Mouse (Mus musculus): ENCODE measurements around the gene Ankzf1. TPM values are rescaled to one million over a fixed set of nuclear protein-coding genes. Genes with fewer than 3 reads are reported as not detected.

The Ankzf1 gene
- polyA plus RNA-seq (2012) = 14.3 and 16.1 TPM in 2 replicates

DNA sequence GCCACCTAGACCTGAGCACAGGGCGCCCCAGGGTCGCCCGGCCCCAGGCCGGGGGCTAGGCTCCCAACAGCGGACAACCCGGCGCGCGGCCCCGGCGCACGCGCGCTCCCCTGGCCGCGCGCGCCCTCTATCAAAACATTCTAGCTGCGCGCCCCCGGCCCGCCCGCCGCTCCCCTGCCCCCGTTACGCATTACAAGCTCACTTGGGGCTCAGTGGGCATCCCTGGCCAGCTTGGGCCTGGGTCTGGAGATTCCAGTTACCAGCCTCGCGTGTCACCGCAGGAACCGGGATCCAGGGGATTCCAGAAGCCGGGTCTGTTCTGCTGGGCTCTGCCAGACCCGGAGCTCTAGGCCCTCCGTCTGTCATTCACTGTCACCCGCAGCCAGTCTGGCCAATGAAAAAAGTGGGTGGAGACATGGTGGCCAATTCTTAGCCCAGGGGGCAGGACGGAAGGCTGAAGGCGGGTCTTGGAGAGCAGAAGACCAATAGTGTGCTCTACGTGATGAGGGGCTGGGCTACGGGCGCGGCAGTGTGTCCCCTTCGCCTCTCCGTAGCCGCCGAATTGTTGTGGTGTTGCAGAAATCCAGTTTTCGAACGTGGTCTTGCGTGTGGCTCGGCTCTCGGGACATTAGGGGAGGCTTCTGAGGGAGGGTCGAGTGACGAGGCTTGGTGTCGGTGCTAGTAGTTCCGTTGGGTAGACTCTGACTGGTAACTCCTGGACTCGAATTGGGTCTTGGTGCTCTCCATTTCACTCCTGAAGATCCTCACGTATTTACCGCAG, at the start of gene Ankzf1, which contains the start of gene Atg9a:
Gene Ankzf1, plus strand, starts transcription at position 530 of the 781 bp plus-strand sequence.
Gene Atg9a, minus strand, starts transcription at position 575 of the 781 bp plus-strand sequence.
- TF ChIP-seq GATA1 (IDR thresholded peaks at IDR 0.05; ENCODE audit: low read length) = no peak

DNA sequence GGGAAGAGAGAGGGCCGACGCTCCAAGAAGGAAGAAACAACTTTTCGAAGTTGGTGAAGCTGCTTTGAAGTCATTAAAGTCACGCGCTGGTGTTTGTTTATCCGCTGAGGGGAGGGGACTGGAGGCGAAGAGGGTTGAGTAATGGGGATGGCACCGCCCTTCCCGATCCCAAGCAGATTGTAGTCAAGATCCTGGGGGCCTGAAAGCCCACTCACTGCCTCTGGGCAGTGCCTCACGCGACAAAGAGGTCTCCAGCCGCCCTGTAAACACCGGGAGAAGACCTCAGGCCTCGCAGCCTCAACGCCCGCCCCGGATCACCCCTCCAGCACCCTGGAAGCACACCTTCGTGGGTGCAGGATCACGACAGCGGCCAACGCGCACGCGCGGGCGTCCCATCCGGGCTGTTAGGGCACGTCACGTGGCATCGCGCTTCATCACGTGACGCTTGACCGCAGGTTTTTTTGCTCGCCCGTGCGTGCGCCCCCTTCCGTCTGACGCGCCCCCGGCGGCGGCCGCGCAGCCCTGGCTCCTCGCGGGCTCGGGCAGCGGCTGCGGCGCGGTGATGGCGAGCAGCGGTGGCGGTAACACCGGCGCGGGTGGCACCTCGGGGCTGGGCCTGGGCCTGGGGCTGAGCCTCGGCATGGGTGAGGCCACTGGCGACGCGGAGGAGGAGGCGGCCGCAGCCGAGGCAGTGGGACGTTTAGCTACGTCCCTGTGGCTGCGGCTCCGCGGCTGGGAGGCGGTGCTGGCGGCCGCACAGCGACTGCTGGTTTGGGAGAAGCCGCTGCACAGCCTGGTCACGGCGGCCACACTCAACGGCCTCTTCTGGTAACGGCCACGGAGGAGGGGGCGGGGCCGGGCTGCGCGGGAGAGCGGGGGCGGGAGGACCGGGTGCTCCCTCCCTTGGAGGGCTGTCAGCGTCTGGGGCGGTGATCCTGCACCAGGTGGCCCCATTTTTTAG, 49.4 kb upstream of the Ankzf1 start, which contains the start of the genes Cnppd1 and Retreg2:
Gene Cnppd1, minus strand, starts transcription at position 411 of the 961 bp plus-strand sequence.
Gene Retreg2, plus strand, starts transcription at position 478 of the 961 bp plus-strand sequence.
- no peak for TF ChIP-seq GATA1 (IDR thresholded peaks at IDR 0.05; ENCODE audit: low read length)

DNA sequence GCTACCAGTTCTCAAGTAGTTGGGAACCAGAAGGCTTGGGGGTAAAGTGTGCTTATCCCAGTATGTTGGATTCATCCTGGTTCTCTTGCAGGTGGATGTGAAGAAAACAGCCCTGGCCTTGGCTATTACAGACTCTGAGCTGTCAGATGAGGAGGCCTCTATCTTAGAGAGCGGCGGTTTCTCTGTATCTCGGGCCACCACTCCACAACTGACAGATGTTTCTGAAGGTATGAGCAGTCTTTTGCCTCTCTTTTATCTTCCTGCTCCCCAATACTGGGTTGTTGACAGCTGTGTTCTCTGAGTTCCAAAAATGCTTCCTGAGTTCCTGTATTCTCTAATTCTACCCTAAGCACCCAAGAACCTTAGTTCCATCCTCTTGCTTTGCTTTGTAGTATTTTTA, 46.4 kb upstream of the Ankzf1 start:
- TF ChIP-seq GATA1 (IDR thresholded peaks at IDR 0.05; ENCODE audit: low read length) = no peak

DNA sequence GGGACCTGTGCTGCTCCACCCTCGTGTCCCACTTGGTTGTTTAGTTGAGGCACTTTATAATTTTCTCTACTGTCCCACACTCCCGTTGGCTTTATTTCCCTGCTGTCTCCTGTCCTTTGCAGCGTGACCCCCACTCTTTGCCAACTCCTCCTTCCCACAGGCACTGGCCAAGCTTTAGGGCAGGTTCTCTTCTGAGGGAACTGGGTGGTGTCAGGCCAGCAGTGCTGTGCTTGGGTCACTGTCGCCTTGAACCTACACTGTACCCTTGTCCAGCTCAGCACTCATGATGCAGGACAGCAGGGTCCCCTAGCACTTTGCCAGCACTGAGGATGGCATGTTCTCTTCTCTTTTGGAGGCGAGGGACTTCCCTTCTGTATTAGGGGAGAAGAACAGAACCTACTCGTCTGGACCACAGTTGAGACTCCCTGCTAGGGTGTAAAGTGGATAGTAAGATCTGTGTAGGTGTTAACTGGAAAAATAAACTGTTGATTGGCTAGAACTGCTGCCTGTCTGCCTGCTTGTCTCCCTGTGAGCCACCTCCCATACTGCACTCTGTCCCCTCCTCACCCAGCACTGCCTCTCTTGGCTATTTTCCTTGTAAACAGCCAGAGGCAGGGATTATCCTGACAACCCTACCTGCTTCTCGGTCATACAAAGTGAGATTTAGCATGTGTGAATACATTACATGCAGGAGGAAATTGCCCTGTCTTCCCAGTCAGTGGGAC, 44.4 kb upstream of the Ankzf1 start:
- no peak for TF ChIP-seq GATA1 (IDR thresholded peaks at IDR 0.05; ENCODE audit: low read length)

DNA sequence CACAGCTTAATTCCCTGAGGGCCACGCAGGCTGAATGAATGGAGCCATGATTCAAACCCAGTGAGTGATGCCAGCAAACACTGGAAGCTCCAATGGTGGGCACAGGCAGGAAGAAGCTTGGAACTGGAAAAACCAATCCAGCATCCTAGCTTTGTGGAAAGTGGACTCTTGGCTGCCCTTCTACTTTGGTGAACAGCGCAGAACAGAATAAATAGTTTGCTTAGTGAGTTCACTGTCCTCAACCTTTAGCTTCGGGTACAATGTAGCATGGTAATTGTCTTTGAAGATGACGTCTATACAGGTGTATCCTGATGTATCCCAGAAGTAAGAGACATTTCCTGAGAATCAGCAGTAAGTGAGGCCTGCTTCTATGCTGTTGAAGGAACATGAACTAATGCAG, 43.2 kb upstream of the Ankzf1 start:
- TF ChIP-seq GATA1 (IDR thresholded peaks at IDR 0.05; ENCODE audit: low read length) = no peak

DNA sequence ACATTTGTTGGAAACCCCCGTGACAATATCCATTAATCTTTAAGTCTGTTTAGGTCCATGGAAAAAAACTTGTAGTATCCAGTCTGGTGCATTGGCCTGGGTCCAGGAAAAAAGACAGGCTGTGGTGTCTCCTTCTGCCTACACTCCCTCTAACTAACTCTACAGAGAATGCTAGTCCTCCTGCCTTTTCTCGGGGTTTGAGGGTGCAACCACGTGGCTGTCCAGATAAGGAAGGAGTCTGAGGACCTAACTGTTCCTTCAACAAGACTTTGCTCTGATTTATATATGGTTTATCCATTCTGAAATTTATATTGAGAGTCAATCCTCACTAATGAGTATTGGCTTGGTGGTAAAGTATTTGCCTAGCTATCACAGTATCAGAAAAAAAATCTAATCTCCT, 36.1 kb upstream of the Ankzf1 start:
- no peak for TF ChIP-seq GATA1 (IDR thresholded peaks at IDR 0.05; ENCODE audit: low read length)

DNA sequence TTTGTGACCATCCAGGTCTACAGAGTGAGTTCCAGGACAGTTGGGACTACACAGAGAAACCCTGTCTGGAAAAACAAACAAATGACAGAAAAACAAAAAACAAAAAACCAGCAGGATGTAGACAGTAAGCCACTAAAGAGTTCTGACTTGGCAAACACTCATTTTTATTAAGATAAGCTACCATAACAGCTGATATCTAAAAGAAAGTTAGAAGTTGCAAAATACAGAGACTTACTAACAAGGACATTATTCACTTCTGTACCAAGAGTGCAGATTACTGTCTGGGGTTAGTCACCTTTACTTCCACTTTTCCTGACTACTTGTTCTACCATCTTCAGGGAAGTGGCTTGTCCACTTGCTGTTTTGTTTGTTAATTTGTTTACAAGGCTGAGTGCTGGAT, 33.0 kb upstream of the Ankzf1 start:
- TF ChIP-seq GATA1 (IDR thresholded peaks at IDR 0.05; ENCODE audit: low read length) = no peak

DNA sequence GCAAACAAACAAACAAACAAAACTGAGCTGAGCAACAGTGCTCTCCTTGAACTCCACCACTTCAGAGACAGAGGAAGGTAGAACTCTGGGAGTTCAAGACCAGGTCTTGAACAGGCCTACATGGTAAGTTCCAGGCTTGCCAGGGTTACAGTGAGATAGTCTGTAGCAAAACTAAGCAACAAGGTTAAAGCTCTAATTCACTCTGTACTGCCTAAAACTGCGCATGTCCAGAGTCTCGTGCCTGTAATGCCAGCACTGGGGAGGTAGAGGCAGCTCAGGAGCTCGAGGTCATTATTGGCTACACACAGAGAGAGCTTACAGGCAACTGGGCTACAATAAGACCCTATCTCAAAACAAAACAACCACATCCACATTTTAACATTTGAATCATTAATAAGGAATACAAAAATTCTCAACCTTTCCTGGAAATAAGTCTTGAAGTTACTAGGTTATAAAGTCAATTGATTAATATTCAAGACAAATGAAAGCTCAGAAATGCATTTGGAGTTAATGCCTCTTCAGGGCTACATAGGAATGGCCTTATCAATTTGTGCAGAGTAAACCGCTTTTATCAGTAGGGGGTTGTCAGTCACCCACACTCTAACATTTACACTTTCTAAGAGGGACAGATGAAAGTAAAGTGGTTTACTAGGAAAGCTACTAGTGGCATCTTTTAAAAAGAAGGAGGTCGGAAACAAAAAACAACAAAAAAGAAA, 32.3 kb upstream of the Ankzf1 start:
- peak; percentile 82 for TF ChIP-seq GATA1 (IDR thresholded peaks at IDR 0.05; ENCODE audit: low read length)

DNA sequence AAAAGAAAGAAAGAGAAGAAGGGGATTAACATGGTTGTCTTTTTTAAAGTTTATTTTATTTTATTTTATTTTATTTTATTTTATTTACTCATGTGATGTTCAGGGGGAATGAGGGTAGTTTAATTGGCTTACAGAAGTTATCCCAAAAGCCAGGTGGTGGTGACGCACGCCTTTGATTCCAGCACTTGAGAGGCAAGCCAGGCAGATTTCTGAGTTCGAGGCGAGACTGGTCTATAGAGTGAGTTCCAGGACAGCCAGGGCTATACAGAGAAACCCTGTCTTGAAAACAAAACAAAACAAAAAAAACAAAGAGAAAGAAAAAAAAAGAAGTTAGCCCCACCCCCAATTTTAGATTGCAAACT, 31.7 kb upstream of the Ankzf1 start:
- TF ChIP-seq GATA1 (IDR thresholded peaks at IDR 0.05; ENCODE audit: low read length) = no peak

DNA sequence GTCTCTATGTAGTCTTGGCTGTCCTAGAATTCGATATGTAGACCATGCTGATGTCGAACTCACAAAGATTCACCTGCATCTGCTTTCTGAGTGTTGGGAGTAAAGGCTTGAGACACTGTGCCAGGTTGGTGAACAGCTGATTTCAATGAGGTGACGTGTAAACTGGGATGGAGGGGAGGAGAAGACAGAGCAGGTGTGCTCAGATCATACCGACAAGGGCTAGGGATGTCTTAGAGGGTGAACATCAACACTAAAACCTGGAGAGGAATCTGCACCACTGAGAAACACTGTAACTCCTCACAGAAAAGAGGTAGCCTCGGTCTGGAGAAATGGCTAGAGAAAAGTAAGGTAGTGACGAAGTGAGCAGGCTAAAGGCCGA, 23.9 kb upstream of the Ankzf1 start:
- no peak for TF ChIP-seq GATA1 (IDR thresholded peaks at IDR 0.05; ENCODE audit: low read length)

DNA sequence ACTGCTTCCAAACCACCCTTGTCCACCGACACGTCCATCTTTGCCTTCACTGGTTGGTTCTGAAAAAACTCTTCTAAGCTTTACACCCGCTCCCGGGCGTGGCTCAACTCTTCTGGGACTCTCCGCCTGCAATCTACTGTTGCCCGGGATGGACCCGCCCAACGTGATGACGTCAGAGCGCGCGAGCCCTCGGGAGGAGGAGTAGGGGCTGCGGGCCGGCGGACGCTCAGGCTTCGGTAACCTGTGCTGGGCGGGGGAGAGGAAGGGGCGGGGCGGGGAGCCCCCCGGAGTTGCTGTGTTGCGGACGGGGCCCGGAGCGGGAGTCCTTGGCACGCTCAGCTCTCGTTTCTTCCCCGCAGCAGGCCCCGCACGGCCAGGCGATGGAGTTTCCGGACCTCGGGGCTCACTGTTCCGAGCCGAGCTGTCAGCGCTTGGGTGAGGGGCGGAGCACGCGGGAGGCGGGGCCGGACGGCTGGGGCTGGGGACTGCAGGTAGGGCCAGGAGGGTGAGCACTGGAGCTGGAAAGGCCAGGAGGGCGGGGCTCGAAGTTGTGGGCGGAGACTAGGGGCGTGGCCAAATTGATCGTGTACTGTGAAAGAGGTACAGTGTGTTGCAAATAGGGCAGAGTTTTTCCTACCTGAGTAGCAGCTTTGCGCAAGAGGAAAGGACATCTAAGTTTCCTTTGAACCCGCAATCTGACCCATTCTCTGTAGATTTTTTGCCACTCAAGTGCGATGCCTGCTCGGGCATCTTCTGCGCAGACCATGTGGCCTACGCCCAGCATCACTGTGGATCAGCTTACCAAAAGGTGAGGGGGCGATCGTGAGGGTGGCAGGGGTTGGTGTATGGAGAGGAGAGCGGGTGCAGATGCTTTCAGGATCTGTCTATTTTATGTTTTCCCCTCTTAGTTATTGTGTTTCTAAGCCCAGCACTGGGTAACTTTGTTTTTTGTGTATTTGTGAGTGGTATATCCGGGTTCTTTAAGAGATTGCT, 23.2 kb upstream of the Ankzf1 start, which contains the start of gene Zfand2b:
Gene Zfand2b, plus strand, starts transcription at position 175 of the 993 bp plus-strand sequence.
- no peak for TF ChIP-seq GATA1 (IDR thresholded peaks at IDR 0.05; ENCODE audit: low read length)

DNA sequence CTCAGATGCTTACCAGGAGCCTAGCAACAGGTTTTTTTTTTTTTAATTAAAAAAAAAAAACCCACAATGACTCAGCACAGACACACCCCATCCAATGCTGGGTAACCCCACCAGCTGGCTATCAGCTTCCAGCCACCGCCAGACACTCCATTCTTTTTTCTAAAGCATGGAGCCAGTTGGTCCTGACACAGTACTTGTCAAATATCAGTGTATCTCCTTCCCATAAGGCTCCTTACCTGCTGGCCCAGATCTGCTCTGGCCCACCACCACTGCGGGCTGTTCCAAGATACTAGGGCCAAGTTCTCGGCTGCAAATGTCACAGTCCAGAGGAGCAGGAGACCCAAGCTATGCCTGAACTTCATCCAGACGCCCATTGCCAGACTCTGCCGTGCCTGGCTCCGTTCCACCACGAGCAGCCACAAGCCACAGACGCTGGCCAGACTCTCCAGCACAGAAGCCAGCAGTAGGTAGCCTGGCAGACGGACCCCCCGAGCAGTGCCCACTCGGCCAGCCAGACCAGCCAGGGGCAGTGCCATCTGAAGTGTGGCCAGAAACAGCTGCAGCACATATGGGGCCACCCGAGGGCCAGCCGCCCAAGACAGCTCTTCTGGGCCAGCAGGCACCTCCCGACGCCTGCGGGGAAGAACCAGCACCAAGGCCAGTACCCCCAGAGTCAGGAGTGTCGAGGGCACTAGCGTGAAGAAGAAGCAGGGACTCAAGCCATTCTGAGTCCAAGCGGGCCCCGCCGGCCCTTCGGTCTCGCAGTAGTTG, 12.4 kb upstream of the Ankzf1 start:
- peak; percentile 33 for TF ChIP-seq GATA1 (IDR thresholded peaks at IDR 0.05; ENCODE audit: low read length)

DNA sequence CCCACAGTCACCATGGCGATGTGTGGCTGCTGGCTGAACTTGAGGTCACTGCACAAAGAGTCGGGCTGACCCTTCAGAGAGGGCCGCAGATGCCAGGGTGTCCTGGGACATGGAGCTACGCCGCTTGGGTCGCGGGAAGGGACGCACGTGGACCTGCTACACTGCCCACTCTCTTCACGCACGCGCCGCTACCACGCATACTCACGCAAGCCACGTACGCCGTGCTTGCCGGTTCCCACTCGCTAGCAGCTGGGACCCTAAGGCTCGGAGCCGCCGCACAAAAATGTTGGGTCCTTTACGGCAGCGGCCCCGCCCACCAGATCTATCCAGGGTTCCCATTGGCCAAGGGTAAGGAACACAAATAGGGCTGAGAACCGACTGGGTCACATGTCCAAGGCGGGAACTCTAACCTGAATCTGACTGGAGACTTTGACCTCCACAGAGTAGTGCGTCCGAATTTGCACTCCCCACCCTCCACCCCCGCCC, 11.8 kb upstream of the Ankzf1 start, which contains the start of gene Abcb6:
Gene Abcb6, minus strand, starts transcription at position 288 of the 486 bp plus-strand sequence.
- no peak for TF ChIP-seq GATA1 (IDR thresholded peaks at IDR 0.05; ENCODE audit: low read length)

Measured in G1E-ER4 (cell line).